Mouse (Mus musculus) neural tube, embryonic 14.5 days (tissue): ENCODE results near the gene Espl1. TPM values are rescaled to one million over a fixed set of nuclear protein-coding genes. Genes with fewer than 3 reads are reported as not detected.
A peak's percentile ranks its signal among the peaks of the same experiment; 100 is the strongest.

Experiments
- ATAC-seq: fragments of 200-750 bp; cut with Nextera tagmentation; 2 replicates; pipeline ENCODE4 v1.8.0; 2017; ENCODE audit warnings: low read depth, mild to moderate bottlenecking, moderate TSS enrichment, moderate library complexity
- H3K27ac ChIP-seq: fragments of 300-500 bp; sonication (generic); 2 replicates; pipeline ENCODE4 v1.5.1; 2014; ENCODE audit warnings: low read depth, mild to moderate bottlenecking, control low read depth, low read length, moderate library complexity, mixed read lengths
- H3K27me3 ChIP-seq: fragments of 300-500 bp; sonication (generic); 2 replicates; pipeline ENCODE4 v1.6.1; 2014; ENCODE audit warnings: low read length; ENCODE audit not compliant: control insufficient read depth, insufficient read depth
- H3K36me3 ChIP-seq: fragments of 300-500 bp; sonication (generic); 2 replicates; pipeline ENCODE4 v1.6.1; 2014; ENCODE audit warnings: low read length, mixed read lengths; ENCODE audit not compliant: control insufficient read depth, insufficient read depth
- H3K4me1 ChIP-seq: fragments of 300-500 bp; sonication (generic); 2 replicates; pipeline ENCODE4 v1.6.1; 2014; ENCODE audit warnings: low read length; ENCODE audit not compliant: control insufficient read depth, insufficient read depth
- H3K4me2 ChIP-seq: fragments of 300-500 bp; sonication (generic); 2 replicates; pipeline ENCODE4 v1.6.1; 2014; ENCODE audit warnings: mild to moderate bottlenecking, low read depth, low read length, control low read depth
- H3K4me3 ChIP-seq: fragments of 300-500 bp; sonication (generic); 2 replicates; pipeline ENCODE4 v1.5.1; 2014; ENCODE audit warnings: low read depth, low read length, control low read depth, mixed read lengths
- H3K9ac ChIP-seq: fragments of 300-500 bp; sonication (generic); replicated peaks from 2 replicates; pipeline ENCODE4 v1.6.1; 2014; ENCODE audit warnings: low read depth, mild to moderate bottlenecking, control low read depth, low read length, mixed read lengths
- H3K9me3 ChIP-seq: fragments of 300-500 bp; sonication (generic); 2 replicates; pipeline ENCODE4 v1.6.1; 2016; ENCODE audit warnings: low read length; ENCODE audit not compliant: control insufficient read depth
- WGBS: fragments of 180-500 bp; shearing (Covaris S2); extraction: QIAGEN DNeasy Blood & Tissue Kit; methylation state at CpG from one replicate; pipeline ENCODE4 v1.1.7; 2014; 5-methylcytosine and 5-hydroxymethylcytosine counted together
- polyA plus RNA-seq: library from polyadenylated mRNA; unstranded; fragments of >200 nt; fragmentation: Nextera tagmentation; extraction: Ambion mirVana; gene quantifications from 2 replicates; pipeline ENCODE4 v1.2.1, GENCODE M21; 2014

Espl1 gene
- polyA plus RNA-seq, 1 experiment from 2014 or later = 3.4 TPM

DNA sequence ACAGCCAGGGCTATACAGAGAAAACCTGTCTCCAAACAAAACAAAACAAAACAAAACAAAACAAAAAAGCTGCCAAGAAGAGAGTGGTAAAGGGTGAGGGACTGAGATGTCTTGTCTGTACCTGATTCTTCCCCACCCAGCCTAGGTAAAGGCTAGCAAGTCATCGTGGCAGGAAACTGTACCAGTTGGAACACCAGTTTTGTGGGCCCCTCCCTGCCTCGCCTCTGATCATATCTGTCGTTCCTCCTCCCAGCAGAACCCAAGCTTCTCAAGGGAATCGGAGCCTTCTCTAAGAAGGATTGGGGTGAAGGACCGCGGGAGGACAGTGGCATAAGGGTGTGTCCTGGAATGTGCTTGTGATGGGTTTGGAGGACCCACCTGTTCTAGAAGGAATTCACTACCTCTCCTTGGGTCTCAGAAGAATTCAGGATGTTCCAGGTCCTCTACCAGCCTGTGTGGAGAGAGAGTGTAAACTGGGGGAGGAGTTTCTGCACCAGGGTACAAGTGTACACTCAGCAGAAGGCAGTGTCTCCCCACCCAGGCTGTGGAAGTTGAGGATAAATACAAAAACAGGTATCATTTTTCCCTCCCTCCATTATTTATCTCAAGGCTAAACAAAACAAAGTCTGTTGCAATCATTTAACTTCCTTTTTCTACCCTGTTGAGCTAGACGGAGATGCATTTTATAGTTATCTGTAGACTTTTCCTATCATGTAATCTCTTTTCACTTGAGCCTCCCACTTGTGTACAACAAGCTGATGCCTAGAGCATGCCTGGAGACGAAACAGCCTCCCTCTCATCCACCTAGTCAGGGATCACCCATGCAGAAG is 13.4 kb upstream of the Espl1 start:
- H3K36me3 ChIP-seq = peaks cover 10% of the 10 kb centered on the region; the same call in 1 of the 2 replicates
- no peaks in the 10 kb centered on the region for H3K9me3 ChIP-seq
- H3K4me2 ChIP-seq = no peak overlapping the region
- H3K9ac ChIP-seq = no peak overlapping the region
- no peak for ATAC-seq
- H3K27me3 ChIP-seq = no peaks in the 10 kb centered on the region
- 92% methylated on average over 8 of the region's 8 CpGs for WGBS
- H3K4me1 ChIP-seq = peaks cover 9% of the 10 kb centered on the region
- H3K4me3 ChIP-seq = no peak overlapping the region
- no peak overlapping the region for H3K27ac ChIP-seq

DNA sequence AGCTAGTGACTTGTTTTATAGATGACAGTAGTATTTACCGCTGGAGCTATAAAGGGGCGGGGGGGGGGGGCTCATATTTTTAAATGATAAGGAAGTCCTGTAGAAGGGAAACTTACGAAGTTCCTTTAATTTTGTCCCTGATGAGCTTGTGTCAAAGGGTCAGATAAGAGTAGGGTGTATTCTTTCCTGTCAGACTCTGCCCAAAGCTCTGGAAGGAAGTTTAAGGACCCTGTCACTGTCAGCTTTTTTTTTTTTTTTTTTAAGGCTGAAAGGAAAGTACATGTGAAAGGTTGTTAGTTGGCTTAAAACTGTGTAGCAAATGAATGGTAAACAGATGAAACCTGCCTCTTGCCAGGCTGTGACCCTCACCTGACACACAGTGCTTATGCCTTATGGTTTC is 12.4 kb upstream of the Espl1 start:
- H3K4me2 ChIP-seq = no peak overlapping the region
- no peak for ATAC-seq
- H3K27ac ChIP-seq = no peak overlapping the region
- H3K4me3 ChIP-seq = no peak overlapping the region
- peaks cover 9% of the 10 kb centered on the region for H3K4me1 ChIP-seq
- H3K9me3 ChIP-seq = no peaks in the 10 kb centered on the region
- H3K36me3 ChIP-seq = peaks cover 10% of the 10 kb centered on the region; the same call in 1 of the 2 replicates
- no peak overlapping the region for H3K9ac ChIP-seq
- H3K27me3 ChIP-seq = no peaks in the 10 kb centered on the region
- WGBS = 71% methylated on average over 3 of the region's 3 CpGs

DNA sequence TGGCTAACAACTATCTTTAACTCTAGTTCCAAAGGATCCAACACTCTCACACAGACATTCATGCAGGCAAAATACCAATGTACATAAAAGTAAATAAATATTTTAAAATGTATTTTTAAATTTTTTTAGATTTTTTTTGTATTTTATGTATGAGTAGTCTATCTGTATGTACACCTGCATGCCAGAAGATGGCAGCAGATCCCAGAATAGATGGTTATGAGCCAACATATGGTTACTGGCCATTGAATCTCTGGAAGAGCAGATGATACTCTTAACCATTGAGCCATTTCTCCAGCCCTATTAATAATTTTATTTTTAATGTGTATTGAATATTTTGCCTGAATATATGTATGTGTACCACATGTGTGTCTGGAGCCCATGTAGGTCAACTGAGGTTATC is 8.7 kb upstream of the Espl1 start:
- no peaks in the 10 kb centered on the region for H3K27me3 ChIP-seq
- H3K27ac ChIP-seq = no peak overlapping the region
- no peak overlapping the region for H3K4me3 ChIP-seq
- no peaks in the 10 kb centered on the region for H3K36me3 ChIP-seq
- H3K4me2 ChIP-seq = no peak overlapping the region
- H3K9ac ChIP-seq = no peak overlapping the region
- no peaks in the 10 kb centered on the region for H3K9me3 ChIP-seq
- ATAC-seq = no peak
- no peaks in the 10 kb centered on the region for H3K4me1 ChIP-seq

DNA sequence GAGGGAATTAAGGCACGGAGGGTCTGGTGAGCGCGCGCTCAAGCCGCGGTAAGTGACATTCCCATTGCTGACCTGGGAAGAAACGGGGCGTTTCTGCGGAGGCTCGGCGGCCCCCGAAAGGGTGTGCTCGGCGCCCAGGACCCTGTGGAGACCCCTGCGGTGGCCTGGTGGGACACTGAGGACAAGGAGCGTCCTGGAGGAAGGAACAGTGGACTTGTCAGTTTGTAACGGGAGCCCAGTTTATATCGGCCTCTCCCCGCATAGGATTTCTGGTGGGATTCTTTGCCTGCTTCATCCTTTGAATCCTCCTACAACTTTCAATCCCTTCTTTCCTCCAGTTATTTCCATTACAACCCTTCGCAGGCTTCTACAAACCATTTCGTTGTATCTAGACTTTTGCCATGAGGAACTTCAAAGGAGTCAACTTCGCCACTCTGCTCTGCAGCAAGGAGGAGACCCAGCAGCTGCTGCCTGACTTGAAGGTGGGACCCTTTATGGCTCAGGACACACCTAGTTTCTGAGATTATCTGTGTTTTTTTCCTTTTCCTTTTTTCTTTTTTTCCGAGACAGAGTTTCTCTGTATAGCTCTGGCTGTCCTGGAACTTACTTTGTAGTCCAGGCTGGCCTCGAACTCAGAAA is 421 bp downstream of the Espl1 start:
- 5% methylated on average over 24 of the region's 24 CpGs for WGBS
- Histone ChIP-seq H3K27ac (no peak overlapping the region), H3K4me3 (peak overlapping the region; percentile 45), H3K4me2 (peak overlapping the region; percentile 92), H3K4me1 (peaks cover 8% of the 10 kb centered on the region), H3K36me3 (no peaks in the 10 kb centered on the region), H3K27me3 (no peaks in the 10 kb centered on the region), H3K9ac (peak overlapping the region; percentile 16; the same call in 1 of the 2 replicates), H3K9me3 (no peaks in the 10 kb centered on the region)
- peak; percentile 52; the same call in 1 of the 2 replicates for ATAC-seq

DNA sequence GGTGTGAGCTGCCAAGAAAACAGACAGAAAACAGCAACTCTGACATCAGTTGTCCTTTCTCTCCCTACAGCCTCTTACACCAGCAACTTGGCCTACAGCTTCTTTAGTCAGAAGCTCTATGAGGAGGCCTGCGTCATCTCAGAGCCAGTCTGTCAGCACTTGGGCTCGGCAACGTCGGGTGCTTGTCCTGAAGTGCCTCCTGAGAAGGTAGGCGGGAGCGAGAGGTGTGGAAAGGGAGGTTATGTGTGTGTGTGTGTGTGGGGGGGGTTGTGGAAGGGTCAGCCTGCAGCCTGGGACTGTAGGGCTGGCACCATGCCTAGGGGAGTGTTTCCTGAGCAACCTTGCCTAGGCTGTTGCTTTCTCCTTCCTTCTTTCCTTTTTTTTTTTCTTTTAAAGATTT is 6.5 kb downstream of the Espl1 start:
- Histone ChIP-seq H3K4me1 (no peaks in the 10 kb centered on the region), H3K9me3 (no peaks in the 10 kb centered on the region), H3K27me3 (no peaks in the 10 kb centered on the region), H3K27ac (no peak overlapping the region), H3K9ac (no peak overlapping the region), H3K4me2 (no peak overlapping the region), H3K4me3 (no peak overlapping the region), H3K36me3 (no peaks in the 10 kb centered on the region)
- WGBS = 98% methylated on average over 6 of the region's 6 CpGs
- no peak for ATAC-seq

DNA sequence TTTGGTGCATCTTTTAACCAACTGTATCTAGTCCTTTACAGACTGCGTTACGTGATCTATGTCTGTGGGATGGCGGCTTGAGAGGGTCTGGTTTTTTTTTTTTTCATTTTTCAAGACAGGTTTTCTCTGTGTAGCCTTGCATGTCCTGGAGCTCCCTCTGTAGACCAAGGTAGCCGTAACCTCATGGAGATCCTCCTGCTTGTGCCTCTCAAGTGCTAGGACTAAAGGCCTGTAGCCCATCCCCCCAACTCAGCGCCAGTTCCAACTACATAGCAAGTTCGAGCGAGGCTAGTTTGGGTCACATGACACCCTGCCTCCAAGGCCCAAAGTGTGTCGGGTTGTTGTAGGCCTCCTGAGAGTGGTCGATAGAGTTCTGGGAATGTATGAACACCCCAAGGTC is 12.7 kb downstream of the Espl1 start:
- Histone ChIP-seq H3K4me1 (no peaks in the 10 kb centered on the region), H3K4me3 (no peak overlapping the region), H3K4me2 (no peak overlapping the region), H3K27me3 (no peaks in the 10 kb centered on the region), H3K27ac (no peak overlapping the region), H3K9ac (no peak overlapping the region), H3K36me3 (no peaks in the 10 kb centered on the region), H3K9me3 (no peaks in the 10 kb centered on the region)
- WGBS = 85% methylated on average over 9 of the region's 9 CpGs
- ATAC-seq = no peak

DNA sequence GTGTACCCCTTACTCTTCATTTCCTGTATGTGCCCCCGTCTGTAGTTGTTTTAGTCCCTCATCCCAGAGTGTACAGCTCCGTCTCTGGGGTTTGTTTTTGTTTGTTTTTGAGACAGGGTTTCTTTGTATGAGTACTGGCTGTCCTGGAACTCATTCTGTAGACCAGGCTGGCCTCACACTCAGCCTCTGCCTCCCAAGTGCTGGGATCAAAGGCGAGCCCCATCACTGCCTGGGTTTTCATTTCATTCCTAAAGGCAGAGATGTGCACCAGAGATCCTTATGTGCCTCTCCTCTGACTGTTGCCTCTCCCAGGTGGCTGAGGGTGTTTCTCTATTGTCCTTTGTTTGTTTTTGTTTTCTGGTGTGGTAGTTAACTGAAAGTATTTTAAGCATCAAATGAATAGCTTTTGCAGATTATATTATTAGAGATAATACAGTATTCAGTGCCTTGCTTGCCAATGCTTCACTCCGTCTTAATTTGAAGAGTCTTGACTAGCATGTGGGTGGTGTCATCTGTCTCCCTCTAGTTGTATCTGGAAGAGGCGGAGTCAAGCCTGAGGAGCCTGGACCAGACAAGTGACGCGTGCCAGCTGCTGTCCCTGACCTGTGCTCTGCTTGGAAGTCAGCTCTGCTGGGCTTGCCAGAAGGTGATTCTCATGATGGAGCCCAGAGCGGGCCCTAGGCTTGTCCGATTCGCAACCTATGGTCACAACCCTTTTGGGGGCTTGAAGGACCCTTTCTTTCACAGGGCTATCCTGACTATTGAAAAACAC is 14.2 kb downstream of the Espl1 start:
- no peak overlapping the region for H3K4me3 ChIP-seq
- H3K9me3 ChIP-seq = no peaks in the 10 kb centered on the region
- no peak overlapping the region for H3K9ac ChIP-seq
- H3K27ac ChIP-seq = no peak overlapping the region
- no peaks in the 10 kb centered on the region for H3K27me3 ChIP-seq
- WGBS = 92% methylated on average over 10 of the region's 10 CpGs
- no peak overlapping the region for H3K4me2 ChIP-seq
- no peaks in the 10 kb centered on the region for H3K36me3 ChIP-seq
- no peak for ATAC-seq
- H3K4me1 ChIP-seq = no peaks in the 10 kb centered on the region

DNA sequence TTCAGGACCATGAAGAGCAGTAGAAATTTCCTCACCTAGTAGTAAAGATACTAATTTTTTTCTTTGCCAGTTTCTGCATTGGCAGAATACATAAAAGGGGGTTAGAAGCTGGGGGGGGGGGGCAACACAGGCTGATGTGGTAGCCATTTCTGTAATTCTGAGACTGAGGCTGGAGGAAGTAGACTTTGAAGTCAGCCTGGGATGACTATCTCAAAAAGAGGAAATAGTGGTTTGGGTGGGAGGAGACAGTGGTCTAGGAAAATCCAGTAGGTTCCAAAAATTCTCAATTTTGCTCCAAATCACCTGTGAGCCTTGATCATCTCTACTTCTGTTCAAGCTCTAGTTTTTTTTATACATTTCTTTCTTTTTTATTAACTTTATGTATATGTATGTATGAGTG is 15.4 kb downstream of the Espl1 start:
- H3K27me3 ChIP-seq = no peaks in the 10 kb centered on the region
- H3K4me3 ChIP-seq = no peak overlapping the region
- H3K27ac ChIP-seq = no peak overlapping the region
- no peaks in the 10 kb centered on the region for H3K4me1 ChIP-seq
- no peaks in the 10 kb centered on the region for H3K36me3 ChIP-seq
- H3K9me3 ChIP-seq = no peaks in the 10 kb centered on the region
- H3K4me2 ChIP-seq = no peak overlapping the region
- H3K9ac ChIP-seq = no peak overlapping the region
- ATAC-seq = no peak

DNA sequence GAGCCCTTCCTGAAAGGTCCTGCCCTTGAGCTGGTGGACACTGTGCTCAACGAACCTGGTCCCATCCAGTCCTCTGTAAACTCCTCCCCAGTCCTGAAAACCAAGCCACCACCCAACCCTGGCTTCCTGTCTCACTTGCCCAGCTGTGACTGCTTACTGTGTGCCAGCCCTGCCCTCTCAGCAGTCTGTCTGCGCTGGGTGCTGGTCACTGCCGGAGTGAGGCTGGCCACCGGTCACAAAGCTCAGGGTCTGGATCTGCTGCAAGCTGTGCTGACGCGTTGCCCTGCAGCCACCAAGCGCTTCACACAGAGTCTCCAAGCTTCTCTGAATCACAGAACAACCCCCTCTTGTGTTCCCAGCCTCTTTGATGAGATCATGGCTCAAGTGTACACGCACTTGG is 19.2 kb downstream of the Espl1 start:
- Histone ChIP-seq H3K27ac (no peak overlapping the region), H3K36me3 (no peaks in the 10 kb centered on the region), H3K4me3 (no peak overlapping the region), H3K27me3 (no peaks in the 10 kb centered on the region), H3K9me3 (no peaks in the 10 kb centered on the region), H3K9ac (no peak overlapping the region), H3K4me2 (no peak overlapping the region), H3K4me1 (no peaks in the 10 kb centered on the region)
- 88% methylated on average over 8 of the region's 8 CpGs for WGBS
- no peak for ATAC-seq
